Comparison of ENCODE assay signal across 8 mouse cellular contexts in genomic region chr11:120238751-120239359, GRCm38 (mm10). TPM values are rescaled to one million over a fixed set of nuclear protein-coding genes. Genes with fewer than 3 reads are reported as not detected.
A peak's percentile ranks its signal among the peaks of the same experiment; 100 is the strongest.
DNase-seq lines count a peak whose midpoint lies in the region; ATAC-seq and TF ChIP-seq lines count a peak whose summit lies in the region.

No protein-coding gene starts in this region.

- no peaks in the 10 kb centered on the region for H3K27me3 ChIP-seq in forebrain, embryonic 14.5 days (replicated peaks; ENCODE audit: control insufficient read depth, insufficient read depth, low read length)
- H3K27me3 ChIP-seq in midbrain, embryonic 15.5 days (replicated peaks), result no peaks in the 10 kb centered on the region

- peaks cover 17% of the 10 kb centered on the region for H3K4me1 ChIP-seq in lung, adult 2 months (ENCODE audit: control insufficient read depth, insufficient read depth, low read length)
- peaks cover 51% of the 10 kb centered on the region for H3K4me1 ChIP-seq in forebrain, embryonic 14.5 days (ENCODE audit: control insufficient read depth, insufficient read depth, low read length)
- H3K4me1 ChIP-seq in midbrain, embryonic 15.5 days, result peaks cover 56% of the 10 kb centered on the region

- no peak for TF ChIP-seq CTCF in lung, adult 2 months (IDR thresholded peaks at IDR 0.05; ENCODE audit: insufficient read depth, low read length)

- no peak for ATAC-seq in forebrain, embryonic 14.5 days
- no peak for ATAC-seq in midbrain, embryonic 15.5 days (replicated peaks)
- no peak for ATAC-seq in activated CD4-positive, CD25-positive, alpha-beta regulatory T cell, adult 4 months

- H3K27ac ChIP-seq in forebrain, embryonic 14.5 days (ENCODE audit: low read depth, low read length), result peak overlapping the region; percentile 89
- peak overlapping the region; percentile 82 for H3K27ac ChIP-seq in midbrain, embryonic 15.5 days

- H3K4me3 ChIP-seq in lung, adult 2 months (replicated peaks; ENCODE audit: extremely low read depth, low read depth, low read length), result no peak overlapping the region
- peak overlapping the region; percentile 91 for H3K4me3 ChIP-seq in forebrain, embryonic 14.5 days (ENCODE audit: low read depth, low read length)
- H3K4me3 ChIP-seq in midbrain, embryonic 15.5 days, result peak overlapping the region; percentile 92

- H3K4me2 ChIP-seq in forebrain, embryonic 14.5 days (ENCODE audit: low read length), result peak overlapping the region; percentile 99
- H3K4me2 ChIP-seq in midbrain, embryonic 15.5 days, result peak overlapping the region; percentile 88

- H3K9me3 ChIP-seq in forebrain, embryonic 14.5 days (replicated peaks; ENCODE audit: control insufficient read depth, low read length), result no peaks in the 10 kb centered on the region
- no peaks in the 10 kb centered on the region for H3K9me3 ChIP-seq in midbrain, embryonic 15.5 days

- WGBS in lung, adult 2 months, result 24% methylated on average over 8 of the region's 8 CpGs
- WGBS in forebrain, embryonic 14.5 days, result 5% methylated on average over 8 of the region's 8 CpGs
- 0% methylated on average over 8 of the region's 8 CpGs for WGBS in midbrain, embryonic 15.5 days

- 0 out of 2 replicates have a peak, but pooled peaks cover 4% of the 10 kb centered on the region for H3K36me3 ChIP-seq in forebrain, embryonic 14.5 days (ENCODE audit: control insufficient read depth, insufficient read depth, low read length)
- no peaks in the 10 kb centered on the region for H3K36me3 ChIP-seq in midbrain, embryonic 15.5 days (replicated peaks)

- peak; percentile 57 for DNase-seq in lung, adult 2 months
- no peak for DNase-seq in lung, postnatal 14 days
- DNase-seq in forebrain, embryonic 14.5 days (ENCODE audit: low spot score), result peak; percentile 38
- peak; percentile 75 for DNase-seq in kidney, adult 9 months
- DNase-seq in natural killer cell, adult 2 months (ENCODE audit: low spot score in 2 of 2), result no peak
- no peak for DNase-seq in right cerebral cortex, adult 2 months (ENCODE audit: low spot score in 2 of 2)

- TF ChIP-seq POLR2A in lung, adult 2 months (IDR thresholded peaks at IDR 0.05; ENCODE audit: borderline replicate concordance, extremely low read depth, low read depth, low read length), result no peak

- H3K9ac ChIP-seq in forebrain, embryonic 14.5 days (ENCODE audit: low read length), result peak overlapping the region; percentile 100
- H3K9ac ChIP-seq in midbrain, embryonic 15.5 days, result peak overlapping the region; percentile 99

RNA-seq across cellular contexts. Expression of gene Bahcc1, which starts 6.1 kb away (rescaled TPM):
- polyA plus RNA-seq in lung, adult 2 months (2012; rRNA removed), result 10.8 and 12.4 TPM in 2 replicates
- 12.6 and 14.5 TPM in 2 replicates for polyA plus RNA-seq in forebrain, embryonic 14.5 days (2014; fragmentation: Nextera tagmentation; extraction: Ambion mirVana)
- 16.2 and 16.7 TPM in 2 replicates for polyA plus RNA-seq in midbrain, embryonic 15.5 days (2015; fragmentation: Nextera tagmentation; extraction: Ambion mirVana)
- polyA plus RNA-seq in activated CD4-positive, CD25-positive, alpha-beta regulatory T cell, adult 4 months (2017; shearing (Covaris generic)), result not detected

Comparison
In these comparisons a context has a peak if more than half of its experiments do, and no peak if none do; other contexts are left out.
1. DNase-seq: peak in lung, adult 2 months (single experiment), forebrain, embryonic 14.5 days (single experiment) and kidney, adult 9 months (single experiment); none in lung, postnatal 14 days (single experiment), natural killer cell, adult 2 months (0 of 2) and right cerebral cortex, adult 2 months (0 of 2).
2. RNA of gene Bahcc1, which starts 6.1 kb away (polyA plus RNA-seq): 16.2 to 16.7 TPM in midbrain, embryonic 15.5 days, 12.6 to 14.5 TPM in forebrain, embryonic 14.5 days and 10.8 to 12.4 TPM in lung, adult 2 months; not detected in activated CD4-positive, CD25-positive, alpha-beta regulatory T cell, adult 4 months; every median in the first group is over 10 times any median in the second.